Mouse (Mus musculus) MEL (cell line): ENCODE measurements around the gene Pf4. TPM values are rescaled to one million over a fixed set of nuclear protein-coding genes. Genes with fewer than 3 reads are reported as not detected.

Source experiments
- DNase-seq: peaks from one replicate; pipeline ENCODE4 v3.0.0; 2011; ENCODE audit warnings: low read depth, low spot score
- H3K27ac ChIP-seq: 2 replicates; pipeline ENCODE4 v1.5.1; 2012; ENCODE audit warnings: low read depth, mild to moderate bottlenecking, control low read depth, low read length, moderate library complexity; ENCODE audit not compliant: control insufficient read depth
- H3K27me3 ChIP-seq, 2 experiments: fragments of 150-350 bp in 1 of 2; sonication (generic) in 1 of 2; 2 replicates each; pipeline ENCODE4 v1.6.1; 2012; ENCODE audit warnings: low read length in 2 of 2, mild to moderate bottlenecking in 2 of 2, improper control_type of control experiment in 1 of 2, moderate library complexity in 1 of 2; ENCODE audit not compliant: insufficient read depth in 2 of 2, control insufficient read depth in 1 of 2
- H3K36me3 ChIP-seq, 2 experiments: 2 replicates each; pipeline ENCODE4 v1.6.1; 2012 to 2014; ENCODE audit warnings: low read length in 2 of 2, improper control_type of control experiment in 1 of 2, inconsistent platforms in 1 of 2, mild to moderate bottlenecking in 1 of 2; ENCODE audit not compliant: insufficient read depth in 2 of 2, control insufficient read depth in 1 of 2
- H3K4me1 ChIP-seq, 2 experiments: fragments of 150-350 bp in 1 of 2; sonication (generic) in 1 of 2; 2 replicates each; pipeline ENCODE4 v1.6.1; 2012; ENCODE audit warnings: low read length in 2 of 2, improper control_type of control experiment in 1 of 2, mild to moderate bottlenecking in 1 of 2; ENCODE audit not compliant: insufficient read depth in 2 of 2, control insufficient read depth in 1 of 2
- H3K4me3 ChIP-seq, 2 experiments: fragments of 150-350 bp in 1 of 2; sonication (generic) in 1 of 2; 2 replicates each; pipeline ENCODE4 v1.5.1; 2012; ENCODE audit warnings: low read depth in 2 of 2, low read length in 2 of 2, mild to moderate bottlenecking in 2 of 2, moderate library complexity in 2 of 2, control low read depth in 1 of 2, improper control_type of control experiment in 1 of 2; ENCODE audit not compliant: control insufficient read depth in 1 of 2, insufficient read depth in 1 of 2
- H3K79me2 ChIP-seq: 2 replicates; pipeline ENCODE4 v1.6.1; 2012; ENCODE audit warnings: mild to moderate bottlenecking, low read length, moderate library complexity; ENCODE audit not compliant: control insufficient read depth, poor library complexity, insufficient read depth
- H3K9ac ChIP-seq: 2 replicates; pipeline ENCODE4 v1.6.1; 2012; ENCODE audit warnings: low read depth, mild to moderate bottlenecking, control low read depth, low read length, moderate library complexity; ENCODE audit not compliant: control insufficient read depth, poor library complexity, severe bottlenecking
- H3K9me3 ChIP-seq: fragments of 150-350 bp; sonication (generic); replicated peaks from 2 replicates; pipeline ENCODE4 v1.6.1; 2012; ENCODE audit warnings: mild to moderate bottlenecking, low read length, improper control_type of control experiment, moderate library complexity; ENCODE audit not compliant: insufficient read depth
- BHLHE40 ChIP-seq: IDR thresholded peaks from 2 replicates; pipeline ENCODE4 v1.6.1; 2012; ENCODE audit warnings: low read depth, mild to moderate bottlenecking, inconsistent platforms, low read length, improper control_type of control experiment, borderline replicate concordance
- CHD1 ChIP-seq: IDR thresholded peaks from 2 replicates; pipeline ENCODE4 v1.6.1; 2012; ENCODE audit warnings: low read depth, mild to moderate bottlenecking, inconsistent platforms, low read length, improper control_type of control experiment
- CHD2 ChIP-seq: IDR thresholded peaks from 2 replicates; pipeline ENCODE4 v1.6.1; 2011; ENCODE audit warnings: low read length, improper control_type of control experiment
- E2F4 ChIP-seq: IDR thresholded peaks from 2 replicates; pipeline ENCODE4 v1.6.1; 2011; ENCODE audit warnings: low read depth, low read length, improper control_type of control experiment, borderline replicate concordance
- HCFC1 ChIP-seq: IDR thresholded peaks from 2 replicates; pipeline ENCODE4 v1.6.1; 2012; ENCODE audit warnings: low read depth, mild to moderate bottlenecking, inconsistent platforms, low read length, improper control_type of control experiment, moderate library complexity
- KAT2A ChIP-seq: conservative IDR thresholded peaks from 2 replicates; pipeline ENCODE4 v1.6.1; 2012; ENCODE audit warnings: low read depth, low read length, improper control_type of control experiment, inconsistent platforms
- MAZ ChIP-seq: IDR thresholded peaks from 2 replicates; pipeline ENCODE4 v1.6.1; 2012; ENCODE audit warnings: low read depth, mild to moderate bottlenecking, inconsistent platforms, low read length, improper control_type of control experiment
- MXI1 ChIP-seq: IDR thresholded peaks from 2 replicates; pipeline ENCODE4 v1.6.1; 2011; ENCODE audit warnings: mild to moderate bottlenecking, low read depth, low read length, improper control_type of control experiment
- POLR2AphosphoS5 ChIP-seq: IDR thresholded peaks from 2 replicates; pipeline ENCODE4 v1.6.1; 2012; ENCODE audit warnings: low read depth, borderline replicate concordance, mild to moderate bottlenecking, inconsistent platforms, low read length, moderate library complexity, mixed read lengths
- RAD21 ChIP-seq: IDR thresholded peaks from 2 replicates; pipeline ENCODE4 v1.6.1; 2011; ENCODE audit warnings: mild to moderate bottlenecking, low read depth, low read length, improper control_type of control experiment
- SIN3A ChIP-seq: IDR thresholded peaks from 2 replicates; pipeline ENCODE4 v1.6.1; 2012; ENCODE audit warnings: low read length, improper control_type of control experiment, inconsistent platforms
- TAL1 ChIP-seq: IDR thresholded peaks from 2 replicates; pipeline ENCODE4 v1.6.1; 2012; ENCODE audit warnings: mild to moderate bottlenecking, inconsistent platforms, low read length, moderate library complexity, mixed read lengths
- UBTF ChIP-seq: IDR thresholded peaks from 2 replicates; pipeline ENCODE4 v1.6.1; 2012; ENCODE audit warnings: low read depth, mild to moderate bottlenecking, inconsistent platforms, low read length, improper control_type of control experiment, moderate library complexity, borderline replicate concordance; ENCODE audit not compliant: insufficient read depth
- USF2 ChIP-seq, 2 experiments: IDR thresholded peaks; 2 replicates each; pipeline ENCODE4 v1.6.1; 2011 to 2012; ENCODE audit warnings: improper control_type of control experiment in 2 of 2, low read length in 2 of 2, borderline replicate concordance in 1 of 2, inconsistent platforms in 1 of 2, low read depth in 1 of 2, mild to moderate bottlenecking in 1 of 2; ENCODE audit not compliant: insufficient read depth in 1 of 2
- ZC3H11A ChIP-seq: IDR thresholded peaks from 2 replicates; pipeline ENCODE4 v1.6.1; 2012; ENCODE audit warnings: low read depth, mild to moderate bottlenecking, inconsistent platforms, low read length, improper control_type of control experiment
- ZNF384 ChIP-seq: IDR thresholded peaks from 2 replicates; pipeline ENCODE4 v1.6.1; 2012; ENCODE audit warnings: low read depth, mild to moderate bottlenecking, inconsistent platforms, low read length, improper control_type of control experiment
- polyA plus RNA-seq, 2 experiments: library from polyadenylated mRNA; stranded (reverse) in 1 of 2; unstranded in 1 of 2; fragments of >175 nt in 1 of 2; fragments of >200 nt in 1 of 2; gene quantifications; 2 replicates each; pipeline versions ENCODE4 v1.2.1 to v1.2.4; 2012; ENCODE audit warnings: low replicate concordance in 2 of 2, low read depth in 1 of 2; ENCODE audit not compliant: insufficient read length in 2 of 2, insufficient read depth in 1 of 2, missing spikeins in 1 of 2
- total RNA-seq: library from RNA; depleted of rRNA; stranded (reverse); fragments of 300-350 nt; gene quantifications from 2 replicates; pipeline ENCODE4 v1.2.3, GENCODE M21; 2012

Gene Pf4
- total and polyA plus RNA-seq, 3 experiments: 283 to 393 TPM; not detected in 1

GRCm38 (mm10) chr5:90760303-90760702 is 11.9 kb upstream of the Pf4 start:
- peaks cover 0 to 9% of the 10 kb centered on the region in 2 experiments; a peak in 2 of 4 replicates for H3K36me3 ChIP-seq
- no peaks in the 10 kb centered on the region for H3K9me3 ChIP-seq
- no peaks in the 10 kb centered on the region for H3K27me3 ChIP-seq
- no peak for DNase-seq
- H3K27ac ChIP-seq: no peak overlapping the region
- TF ChIP-seq POLR2AphosphoS5: no peak
- TF ChIP-seq ZNF384: no peak
- no peak for TF ChIP-seq MAZ
- no peak for TF ChIP-seq MXI1
- TF ChIP-seq TAL1: no peak
- no peak for TF ChIP-seq ZC3H11A
- no peak for TF ChIP-seq CHD2
- TF ChIP-seq BHLHE40: no peak
- TF ChIP-seq CHD1: no peak
- TF ChIP-seq E2F4: no peak
- no peak for TF ChIP-seq KAT2A
- TF ChIP-seq RAD21: no peak
- peaks cover 0 to 8% of the 10 kb centered on the region in 2 experiments for H3K4me1 ChIP-seq
- no peaks in the 10 kb centered on the region for H3K79me2 ChIP-seq
- H3K9ac ChIP-seq: no peak overlapping the region
- H3K4me3 ChIP-seq: no peak overlapping the region

- no peak overlapping the region for H3K27ac ChIP-seq
- peaks cover 0 to 12% of the 10 kb centered on the region in 2 experiments; a peak in 2 of 4 replicates for H3K36me3 ChIP-seq
- no peaks in the 10 kb centered on the region for H3K79me2 ChIP-seq
- no peak overlapping the region for H3K9ac ChIP-seq
- no peak for TF ChIP-seq UBTF
- no peak for TF ChIP-seq HCFC1
- no peak for TF ChIP-seq SIN3A
- TF ChIP-seq MAZ: no peak
- no peak for TF ChIP-seq USF2 (IDR thresholded peaks at IDR 0.05; ENCODE audit: borderline replicate concordance in 1 of 2, insufficient read depth in 1 of 2, low read depth in 1 of 2, low read length in 2 of 2)
- no peak for TF ChIP-seq POLR2AphosphoS5
- no peaks in the 10 kb centered on the region for H3K27me3 ChIP-seq
- H3K9me3 ChIP-seq: no peaks in the 10 kb centered on the region
- peaks cover 0 to 12% of the 10 kb centered on the region in 2 experiments for H3K4me1 ChIP-seq
- no peak overlapping the region for H3K4me3 ChIP-seq
- DNase-seq: peak; percentile 28
These were observed 11.4 kb upstream of the Pf4 start for GRCm38 (mm10) chr5:90760844-90761243.
